Mouse (Mus musculus) liver, embryonic 11.5 days (tissue): ENCODE measurements around the gene Nr6a1. TPM values are rescaled to one million over a fixed set of nuclear protein-coding genes. Genes with fewer than 3 reads are reported as not detected.

ENCODE experiments used
- ATAC-seq: fragments of 200-750 bp; cut with Nextera tagmentation; replicated peaks from 2 replicates; pipeline ENCODE4 v1.8.0; 2017; ENCODE audit warnings: moderate number of reproducible peaks, mild to moderate bottlenecking, moderate TSS enrichment, moderate library complexity; ENCODE audit not compliant: low FRiP score
- DNase-seq: peaks from one replicate; pipeline ENCODE4 v3.0.0-alpha.2; 2017; ENCODE audit warnings: low spot score
- H3K27ac ChIP-seq: fragments of 300-500 bp; sonication (generic); 2 replicates; pipeline ENCODE4 v1.5.1; 2014; ENCODE audit warnings: mild to moderate bottlenecking, low read depth, low read length, control low read depth
- H3K27me3 ChIP-seq: fragments of 300-500 bp; sonication (generic); replicated peaks from 2 replicates; pipeline ENCODE4 v1.6.1; 2014; ENCODE audit warnings: low read length, mixed read lengths; ENCODE audit not compliant: control insufficient read depth, insufficient read depth
- H3K36me3 ChIP-seq: fragments of 300-500 bp; sonication (generic); 2 replicates; pipeline ENCODE4 v1.6.1; 2014; ENCODE audit warnings: mild to moderate bottlenecking, low read length, moderate library complexity, mixed read lengths; ENCODE audit not compliant: control insufficient read depth, insufficient read depth
- H3K4me1 ChIP-seq: fragments of 300-500 bp; sonication (generic); replicated peaks from 2 replicates; pipeline ENCODE4 v1.6.1; 2014; ENCODE audit warnings: low read length, mixed read lengths; ENCODE audit not compliant: control insufficient read depth, insufficient read depth
- H3K4me2 ChIP-seq: fragments of 300-500 bp; sonication (generic); 2 replicates; pipeline ENCODE4 v1.6.1; 2014; ENCODE audit warnings: mild to moderate bottlenecking, control low read depth, moderate library complexity
- H3K4me3 ChIP-seq: fragments of 300-500 bp; sonication (generic); 2 replicates; pipeline ENCODE4 v1.5.1; 2014; ENCODE audit warnings: low read depth, low read length, control low read depth
- H3K9ac ChIP-seq: fragments of 300-500 bp; sonication (generic); 2 replicates; pipeline ENCODE4 v1.6.1; 2014; ENCODE audit warnings: low read depth, low read length, control low read depth
- H3K9me3 ChIP-seq: fragments of 300-500 bp; sonication (generic); 2 replicates; pipeline ENCODE4 v1.6.1; 2016; ENCODE audit warnings: low read length, inconsistent platforms, mixed read lengths; ENCODE audit not compliant: control insufficient read depth
- WGBS: fragments of 180-500 bp; shearing (Covaris S2); extraction: QIAGEN DNeasy Blood & Tissue Kit; methylation state at CpG from one replicate; pipeline ENCODE4 v1.1.7; 2014; 5-methylcytosine and 5-hydroxymethylcytosine counted together
- microRNA-seq: library from miRNA; unstranded; fragments of <30 nt; microRNA quantifications from one replicate; pipeline ENCODE4, GENCODE M21; 2017; ENCODE audit warnings: borderline number of aligned reads
- polyA plus RNA-seq: library from polyadenylated mRNA; unstranded; fragments of >200 nt; fragmentation: Nextera tagmentation; extraction: Ambion mirVana; gene quantifications from 2 replicates; pipeline ENCODE4 v1.2.1, GENCODE M21; 2014

Nr6a1 gene
- polyA plus RNA-seq, 1 experiment from 2014 or later = 5.1 TPM

DNA sequence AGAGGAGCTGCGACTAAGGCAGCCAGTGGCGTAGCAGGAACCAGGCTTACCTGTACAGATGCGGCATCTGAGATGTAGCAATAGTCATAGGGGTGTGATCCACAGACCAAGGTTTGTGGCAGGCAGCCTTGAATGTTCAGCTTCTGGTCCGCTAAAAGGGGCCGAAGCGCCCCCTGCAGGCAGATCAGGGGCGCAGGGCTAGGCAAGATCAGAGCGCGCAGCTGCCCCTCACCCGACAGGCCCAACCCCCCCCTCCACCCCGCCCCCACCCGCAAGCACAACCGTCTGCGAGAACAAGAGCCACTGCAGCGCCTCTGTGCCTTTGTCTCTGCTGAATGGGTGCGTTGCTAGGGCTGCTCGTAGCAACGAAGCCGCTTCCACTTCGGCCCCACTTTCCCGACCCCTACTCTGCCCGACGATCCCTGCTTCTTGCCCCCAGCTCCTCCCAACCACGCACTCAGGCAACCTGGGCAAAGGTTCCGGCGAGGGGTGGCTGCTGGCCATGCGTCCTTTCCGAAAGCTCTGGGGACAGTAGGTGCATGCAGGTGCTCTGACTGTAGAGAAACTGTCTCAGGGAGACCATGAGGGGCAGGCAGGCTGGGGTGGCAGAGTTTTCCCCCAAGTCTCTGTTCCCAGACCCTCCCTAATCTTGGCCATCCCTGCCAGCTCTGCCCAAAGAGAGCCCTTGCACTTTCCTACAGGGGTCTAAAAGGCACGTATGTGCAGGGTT, 238.5 kb downstream of the Nr6a1 start:
- ATAC-seq = peak; percentile 46; the same call in 1 of the 2 replicates
- WGBS = 5% methylated on average over 29 of the region's 29 CpGs

DNA sequence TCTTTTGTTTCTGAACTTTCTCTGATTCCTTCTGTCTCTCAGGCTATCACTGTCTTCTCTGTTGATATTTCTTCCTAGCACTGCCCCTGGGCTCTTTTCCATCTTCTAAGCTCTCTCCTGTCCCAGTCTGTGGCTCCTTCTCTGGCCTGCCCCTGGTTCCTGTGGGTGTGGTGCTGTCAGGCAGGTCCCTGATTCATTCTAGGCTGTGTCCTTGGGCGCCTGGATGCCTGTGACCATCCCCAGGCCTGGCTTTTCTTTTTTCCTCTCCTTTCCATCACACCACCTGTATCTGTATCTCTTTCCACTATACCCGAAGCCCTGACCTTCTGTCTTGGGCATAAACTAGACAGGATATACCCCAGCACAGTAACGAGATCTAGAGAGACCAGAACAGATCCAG, 241.7 kb downstream of the Nr6a1 start:
- Histone ChIP-seq H3K27ac (no peak overlapping the region), H3K9me3 (no peaks in the 10 kb centered on the region), H3K27me3 (peaks cover 17% of the 10 kb centered on the region), H3K4me3 (no peak overlapping the region), H3K36me3 (no peaks in the 10 kb centered on the region), H3K9ac (no peak overlapping the region), H3K4me1 (peaks cover 7% of the 10 kb centered on the region), H3K4me2 (no peak overlapping the region)
- 76% methylated on average over 3 of the region's 3 CpGs for WGBS
- no peak for DNase-seq
- ATAC-seq = no peak

More for the DNA sequence above, 238.5 kb downstream of the Nr6a1 start:
- H3K9me3 ChIP-seq = no peaks in the 10 kb centered on the region
- H3K27me3 ChIP-seq = peaks cover 25% of the 10 kb centered on the region
- no peaks in the 10 kb centered on the region for H3K36me3 ChIP-seq
- peak overlapping the region; percentile 64 for H3K4me2 ChIP-seq
- no peak overlapping the region for H3K27ac ChIP-seq
- DNase-seq = peak; percentile 67
- peak overlapping the region; percentile 35; the same call in 1 of the 2 replicates for H3K9ac ChIP-seq
- H3K4me1 ChIP-seq = no peaks in the 10 kb centered on the region
- peak overlapping the region; percentile 36 for H3K4me3 ChIP-seq

DNA sequence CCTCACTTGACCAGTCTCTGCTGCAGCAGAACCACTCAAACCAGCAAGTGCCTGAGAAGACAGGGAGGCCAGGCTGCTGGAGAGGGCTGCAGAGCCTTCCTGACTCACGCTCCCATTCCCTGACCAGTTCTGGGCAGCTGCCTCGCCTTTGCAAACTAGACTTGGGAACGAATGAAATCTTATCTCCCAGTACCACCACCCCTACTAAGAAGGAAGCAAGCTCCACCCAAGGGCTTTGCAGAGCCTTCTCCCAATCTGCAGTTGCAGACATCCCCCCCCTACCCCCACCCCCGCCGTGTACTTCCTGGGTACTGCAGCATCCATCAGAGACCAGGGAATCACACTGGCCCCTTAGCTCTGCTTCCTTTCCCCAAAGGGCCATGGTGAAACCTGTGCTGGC, 244.4 kb downstream of the Nr6a1 start:
- H3K4me3 ChIP-seq = no peak overlapping the region
- peaks cover 7% of the 10 kb centered on the region for H3K4me1 ChIP-seq
- H3K9me3 ChIP-seq = no peaks in the 10 kb centered on the region
- H3K27me3 ChIP-seq = 0 out of 2 replicates have a peak, but pooled peaks cover 3% of the 10 kb centered on the region
- ATAC-seq = peak; percentile 75
- H3K4me2 ChIP-seq = no peak overlapping the region; the same call in 1 of the 2 replicates
- 42% methylated on average over 5 of the region's 5 CpGs for WGBS
- no peak overlapping the region for H3K27ac ChIP-seq
- H3K9ac ChIP-seq = no peak overlapping the region
- no peak for DNase-seq
- no peaks in the 10 kb centered on the region for H3K36me3 ChIP-seq

DNA sequence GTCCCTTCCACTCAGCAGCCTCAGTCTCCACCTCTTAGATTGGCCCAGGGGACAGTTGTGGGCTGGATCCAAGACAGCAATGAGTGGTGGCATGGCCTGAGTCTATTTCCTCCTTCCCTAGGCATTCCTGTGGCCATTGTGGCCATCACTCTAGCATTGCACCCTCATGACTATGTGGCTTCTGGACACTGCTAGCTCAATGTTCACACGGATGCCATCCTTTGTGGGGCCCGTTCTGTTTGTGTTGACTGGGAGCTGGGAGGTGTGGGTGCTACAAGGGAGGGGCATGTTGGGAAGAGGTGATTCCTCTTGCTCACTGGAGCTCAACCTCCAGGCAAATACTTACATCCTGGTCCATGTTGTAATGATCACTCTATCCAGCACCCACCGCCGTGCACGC, 245.3 kb downstream of the Nr6a1 start:
- Histone ChIP-seq H3K4me1 (peaks cover 7% of the 10 kb centered on the region), H3K9ac (no peak overlapping the region), H3K4me2 (no peak overlapping the region), H3K27me3 (no peaks in the 10 kb centered on the region), H3K4me3 (no peak overlapping the region), H3K36me3 (no peaks in the 10 kb centered on the region), H3K27ac (no peak overlapping the region), H3K9me3 (no peaks in the 10 kb centered on the region)
- no peak for ATAC-seq
- WGBS = 81% methylated on average over 5 of the region's 5 CpGs
- no peak for DNase-seq

DNA sequence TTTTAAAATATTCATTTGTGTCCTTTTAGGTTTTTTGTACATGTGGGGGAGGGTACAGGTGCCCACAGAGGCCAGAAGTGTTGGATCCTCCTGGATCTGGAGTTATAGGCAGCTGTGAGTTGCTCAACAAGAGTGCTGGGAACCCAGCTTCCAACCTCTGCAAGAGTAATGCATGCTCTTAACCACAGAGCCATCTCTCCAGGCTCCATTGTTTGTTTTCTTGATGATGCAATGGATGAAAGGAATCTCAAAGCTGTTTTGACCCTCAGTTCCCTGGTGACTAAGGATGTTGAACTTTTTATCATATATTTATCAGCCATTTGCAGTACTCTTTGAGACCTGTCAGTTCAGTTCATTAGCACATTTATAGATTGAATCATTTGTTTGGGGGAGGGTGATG, 248.5 kb downstream of the Nr6a1 start:
- DNase-seq (no peak), ATAC-seq (no peak)
- Histone ChIP-seq H3K27me3 (no peaks in the 10 kb centered on the region; the same call in 1 of the 2 replicates), H3K9me3 (no peaks in the 10 kb centered on the region), H3K9ac (no peak overlapping the region), H3K4me1 (peaks cover 7% of the 10 kb centered on the region), H3K36me3 (no peaks in the 10 kb centered on the region), H3K27ac (no peak overlapping the region), H3K4me2 (no peak overlapping the region), H3K4me3 (no peak overlapping the region)

DNA sequence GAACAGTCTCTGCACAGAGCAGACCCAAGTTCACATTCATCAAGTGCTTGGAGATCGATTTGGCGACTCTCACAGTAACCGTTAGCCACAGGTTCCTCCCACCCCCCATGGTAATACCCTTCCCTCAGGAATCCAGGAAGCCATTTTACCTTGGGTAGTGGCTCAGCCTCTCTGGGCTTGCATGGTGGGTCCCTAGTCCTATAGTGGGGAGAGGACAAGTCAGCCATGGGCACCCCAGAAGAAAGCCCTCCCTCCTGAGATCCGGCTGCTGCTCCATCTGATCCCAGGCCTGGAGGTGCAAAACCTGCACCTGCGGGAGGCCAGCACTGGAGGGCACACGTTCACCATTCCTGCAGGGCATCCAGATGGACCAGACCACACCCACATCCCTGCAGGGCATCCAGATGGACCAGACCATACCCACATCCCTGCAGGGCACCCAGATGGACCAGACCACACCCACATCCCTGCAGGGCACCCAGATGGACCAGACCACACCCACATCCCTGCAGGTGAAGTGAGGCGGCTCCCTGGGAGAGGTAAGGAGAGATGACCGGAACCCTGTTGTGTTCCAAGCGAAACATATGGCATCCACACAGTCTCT, 252.0 kb downstream of the Nr6a1 start:
- Histone ChIP-seq H3K4me1 (no peaks in the 10 kb centered on the region), H3K9me3 (no peaks in the 10 kb centered on the region), H3K27me3 (peaks cover 26% of the 10 kb centered on the region), H3K4me2 (no peak overlapping the region), H3K27ac (no peak overlapping the region), H3K9ac (no peak overlapping the region), H3K36me3 (no peaks in the 10 kb centered on the region), H3K4me3 (no peak overlapping the region)
- ATAC-seq (no peak), DNase-seq (no peak)
- WGBS = 61% methylated on average over 9 of the region's 9 CpGs

Small RNA genes within 50 kb of the gene (microRNA-seq; reads per million reads assigned to microRNA genes)
- gene Mir181a-2 (53.2 reads per million, percentile 42 among the genes with 10 or more reads in this experiment), gene Mir181b-2 (1,386 reads per million, percentile 77 among the genes with 10 or more reads in this experiment)

Other genes starting within 250 kb of the Nr6a1 start
- 0.11 and 0.25 TPM in 2 replicates for gene Nr5a1, start 213.1 kb downstream of the Nr6a1 start, polyA plus RNA-seq
- 0.38 and 0.75 TPM in 2 replicates for gene Olfml2a, start 4.3 kb upstream of the Nr6a1 start, polyA plus RNA-seq
- gene Wdr38, start 69.8 kb upstream of the Nr6a1 start, polyA plus RNA-seq = 1.4 TPM in 2 replicates
- gene Arpc5l, start 77.7 kb upstream of the Nr6a1 start, polyA plus RNA-seq = 113 and 128 TPM in 2 replicates
- 1,321 and 1,382 TPM in 2 replicates for gene Rpl35, start 77.9 kb upstream of the Nr6a1 start, polyA plus RNA-seq
- gene Golga1, start 137.9 kb upstream of the Nr6a1 start, polyA plus RNA-seq = 18.2 and 20.8 TPM in 2 replicates